Mouse (Mus musculus): Measurements from ENCODE around the gene Dlx5. TPM values are rescaled to one million over a fixed set of nuclear protein-coding genes. Genes with fewer than 3 reads are reported as not detected.

The Dlx5 gene
- total RNA-seq (2014; rRNA removed) (0.49 and 0.76 TPM in 2 replicates), polyA plus RNA-seq (2015; fragmentation: Nextera tagmentation; extraction: Ambion mirVana) (3.3 and 6.7 TPM in 2 replicates)

DNA sequence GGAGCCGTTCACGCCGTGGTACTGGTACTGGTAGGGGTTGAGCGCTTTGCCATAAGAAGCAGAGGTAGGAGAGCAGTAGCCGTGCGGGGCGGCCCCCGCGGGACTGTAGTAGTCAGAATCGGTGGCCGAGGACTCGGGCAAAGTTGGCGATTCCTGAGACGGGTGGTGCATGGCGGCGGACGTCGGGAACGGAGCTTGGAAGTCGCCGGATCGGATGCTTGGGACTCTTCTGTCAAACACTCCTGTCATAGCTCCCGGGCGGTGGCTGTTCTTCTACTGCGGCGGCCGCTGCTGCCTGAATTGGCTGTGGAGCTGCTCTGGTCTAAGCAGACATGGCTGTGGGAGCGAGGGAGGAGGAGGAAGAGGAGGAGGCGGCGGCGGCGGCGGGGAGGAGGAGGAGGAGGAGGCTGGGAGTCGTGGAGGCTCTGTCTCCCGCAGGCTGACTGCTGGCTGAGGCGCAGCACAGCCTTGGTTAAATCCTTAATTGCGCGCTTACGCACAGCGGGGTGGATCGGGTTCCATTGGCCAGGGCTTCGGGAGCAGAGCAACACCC, at the start of gene Dlx5:
Dlx5 (minus strand) TSS at position 448 of the 553 bp plus-strand sequence.
- peaks cover 64% of the 10 kb centered on the region for H3K27me3 ChIP-seq (ENCODE audit: insufficient read depth, low read length)
- H3K27ac ChIP-seq (ENCODE audit: low read depth, low read length), result no peak within 1 kb of the TSS
- 0 out of 2 replicates have a peak, but pooled peaks cover 6% of the 10 kb centered on the region for H3K4me1 ChIP-seq (ENCODE audit: insufficient read depth, low read length)
- ATAC-seq (ENCODE audit: low FRiP score), result 0 out of 2 replicates have a peak, but pooled peaks have one; percentile 28
- no peak for DNase-seq (ENCODE audit: low spot score)
- no peak within 1 kb of the TSS for H3K9ac ChIP-seq (replicated peaks; ENCODE audit: low read length, poor library complexity, severe bottlenecking)
- H3K9me3 ChIP-seq (ENCODE audit: low read length), result no peaks in the 10 kb centered on the region
- H3K4me2 ChIP-seq (ENCODE audit: low read depth, low read length, poor library complexity, severe bottlenecking), result peak within 1 kb of the TSS; percentile 71
- H3K4me3 ChIP-seq (ENCODE audit: low read depth, low read length), result peak within 1 kb of the TSS; percentile 36
- WGBS, result under 1% methylated on average over 38 of the region's 42 CpGs
- no peaks in the 10 kb centered on the region for H3K36me3 ChIP-seq (ENCODE audit: insufficient read depth, low read length)
- TF ChIP-seq CTCF (IDR thresholded peaks at IDR 0.05), result no peak

DNA sequence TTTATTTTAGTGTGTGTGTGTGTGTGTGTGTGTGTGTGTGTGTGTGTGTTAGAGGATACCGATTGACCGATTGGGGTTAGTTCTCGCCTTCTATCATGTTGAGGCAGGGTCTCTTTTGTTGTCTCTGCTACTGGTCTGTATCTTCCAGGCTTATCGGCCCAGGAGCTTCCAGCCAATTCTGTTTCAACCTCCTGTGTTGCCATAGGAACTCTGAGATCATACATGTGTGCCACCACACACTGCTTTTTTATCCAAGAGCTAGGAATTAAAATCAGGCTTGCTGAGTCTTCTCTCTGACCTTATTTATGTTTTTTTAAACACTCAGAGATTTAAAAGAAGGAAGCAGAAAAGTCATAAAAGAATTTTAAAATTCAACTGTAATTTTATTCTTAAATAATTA, 49.6 kb upstream of the Dlx5 start:
- DNase-seq (ENCODE audit: low spot score), result no peak
- Histone ChIP-seq H3K4me3 (ENCODE audit: low read depth, low read length) (no peak overlapping the region), H3K4me1 (ENCODE audit: insufficient read depth, low read length) (no peaks in the 10 kb centered on the region), H3K27me3 (ENCODE audit: insufficient read depth, low read length) (no peaks in the 10 kb centered on the region), H3K9me3 (ENCODE audit: low read length) (no peaks in the 10 kb centered on the region), H3K4me2 (ENCODE audit: low read depth, low read length, poor library complexity, severe bottlenecking) (no peak overlapping the region), H3K36me3 (ENCODE audit: insufficient read depth, low read length) (no peaks in the 10 kb centered on the region), H3K27ac (ENCODE audit: low read depth, low read length) (no peak overlapping the region), H3K9ac (replicated peaks; ENCODE audit: low read length, poor library complexity, severe bottlenecking) (no peak overlapping the region)
- peak; percentile 27; the same call in 1 of the 2 replicates for ATAC-seq (ENCODE audit: low FRiP score)
- no peak for TF ChIP-seq CTCF (IDR thresholded peaks at IDR 0.05)
- WGBS, result 67% methylated on average over 4 of the region's 4 CpGs

DNA sequence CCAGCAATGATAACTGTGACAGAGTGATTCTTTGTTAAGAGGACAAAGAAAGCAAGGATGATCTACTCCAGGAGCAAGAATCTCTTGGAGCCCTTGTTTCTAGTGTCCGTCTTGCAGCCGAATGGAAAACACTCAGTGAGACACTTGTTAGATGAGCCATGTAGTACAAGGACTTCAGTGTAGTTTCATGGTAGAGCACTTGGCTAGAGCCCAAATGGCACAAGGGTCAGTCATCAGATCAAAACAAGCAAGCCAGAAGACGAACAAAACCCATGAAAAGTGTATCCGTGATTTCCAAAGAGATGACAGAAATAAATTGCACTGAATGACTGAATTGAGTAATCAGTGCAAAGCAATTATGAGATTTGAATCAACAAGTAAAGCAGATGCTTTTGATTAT, 48.9 kb upstream of the Dlx5 start:
- no peaks in the 10 kb centered on the region for H3K9me3 ChIP-seq (ENCODE audit: low read length)
- DNase-seq (ENCODE audit: low spot score) (no peak), ATAC-seq (ENCODE audit: low FRiP score) (no peak)
- H3K4me1 ChIP-seq (ENCODE audit: insufficient read depth, low read length), result no peaks in the 10 kb centered on the region
- TF ChIP-seq CTCF (IDR thresholded peaks at IDR 0.05), result no peak
- H3K27me3 ChIP-seq (ENCODE audit: insufficient read depth, low read length), result no peaks in the 10 kb centered on the region
- H3K4me3 ChIP-seq (ENCODE audit: low read depth, low read length), result no peak overlapping the region
- H3K36me3 ChIP-seq (ENCODE audit: insufficient read depth, low read length), result no peaks in the 10 kb centered on the region
- H3K9ac ChIP-seq (replicated peaks; ENCODE audit: low read length, poor library complexity, severe bottlenecking), result no peak overlapping the region
- no peak overlapping the region for H3K4me2 ChIP-seq (ENCODE audit: low read depth, low read length, poor library complexity, severe bottlenecking)
- no peak overlapping the region for H3K27ac ChIP-seq (ENCODE audit: low read depth, low read length)
- 87% methylated on average over 4 of the region's 4 CpGs for WGBS

DNA sequence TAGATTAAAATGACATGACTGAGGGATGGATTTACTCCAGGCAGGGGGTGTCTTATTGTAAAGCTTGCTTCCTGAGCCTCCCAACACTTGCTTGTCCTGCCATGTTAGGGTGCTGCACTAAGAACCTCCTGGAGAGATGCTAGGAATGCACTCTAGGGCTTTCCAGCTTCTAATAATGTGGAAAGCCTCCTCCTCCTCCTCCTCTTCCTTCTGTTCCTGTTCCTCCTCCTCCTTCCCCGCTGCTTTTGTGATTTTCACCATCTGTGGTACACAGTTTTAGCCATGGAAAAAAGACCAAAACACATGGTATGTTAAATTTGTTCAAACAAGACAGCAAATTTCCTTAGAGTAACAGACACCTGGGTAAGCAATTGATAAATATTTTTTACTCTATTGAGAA, 43.4 kb upstream of the Dlx5 start:
- H3K27me3 ChIP-seq (ENCODE audit: insufficient read depth, low read length), result no peaks in the 10 kb centered on the region
- TF ChIP-seq CTCF (IDR thresholded peaks at IDR 0.05), result no peak
- no peak overlapping the region for H3K4me2 ChIP-seq (ENCODE audit: low read depth, low read length, poor library complexity, severe bottlenecking)
- DNase-seq (ENCODE audit: low spot score) (no peak), ATAC-seq (ENCODE audit: low FRiP score) (no peak)
- no peak overlapping the region for H3K27ac ChIP-seq (ENCODE audit: low read depth, low read length)
- no peak overlapping the region for H3K9ac ChIP-seq (replicated peaks; ENCODE audit: low read length, poor library complexity, severe bottlenecking)
- H3K4me3 ChIP-seq (ENCODE audit: low read depth, low read length), result no peak overlapping the region
- 36% methylated on average over 1 of the region's 1 CpGs for WGBS
- H3K9me3 ChIP-seq (ENCODE audit: low read length), result no peaks in the 10 kb centered on the region
- H3K4me1 ChIP-seq (ENCODE audit: insufficient read depth, low read length), result no peaks in the 10 kb centered on the region
- no peaks in the 10 kb centered on the region for H3K36me3 ChIP-seq (ENCODE audit: insufficient read depth, low read length)

DNA sequence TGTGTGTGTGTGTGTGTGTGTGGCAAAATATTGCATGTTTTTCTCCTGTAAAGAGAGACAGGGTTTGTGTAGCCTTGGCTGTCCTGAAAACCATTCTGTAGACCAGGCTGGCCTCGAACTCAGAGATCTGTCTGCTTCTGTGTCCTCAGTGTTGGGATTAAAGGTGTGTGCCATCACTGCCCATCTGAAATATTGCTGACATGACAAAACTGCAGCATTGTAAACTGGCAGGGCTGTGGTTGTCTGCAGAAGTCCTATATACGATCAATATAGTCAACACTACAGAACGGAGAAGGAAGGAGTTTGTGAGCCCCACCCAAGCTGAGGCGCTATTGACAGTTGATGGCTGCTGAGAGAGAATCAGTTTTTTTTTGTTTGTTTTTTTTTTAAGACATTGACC, 35.4 kb upstream of the Dlx5 start:
- Histone ChIP-seq H3K9me3 (ENCODE audit: low read length) (no peaks in the 10 kb centered on the region), H3K4me1 (ENCODE audit: insufficient read depth, low read length) (no peaks in the 10 kb centered on the region), H3K27me3 (ENCODE audit: insufficient read depth, low read length) (no peaks in the 10 kb centered on the region), H3K4me2 (ENCODE audit: low read depth, low read length, poor library complexity, severe bottlenecking) (no peak overlapping the region), H3K9ac (replicated peaks; ENCODE audit: low read length, poor library complexity, severe bottlenecking) (no peak overlapping the region), H3K27ac (ENCODE audit: low read depth, low read length) (no peak overlapping the region), H3K36me3 (ENCODE audit: insufficient read depth, low read length) (no peaks in the 10 kb centered on the region), H3K4me3 (ENCODE audit: low read depth, low read length) (no peak overlapping the region)
- ATAC-seq (ENCODE audit: low FRiP score) (no peak), DNase-seq (ENCODE audit: low spot score) (no peak)
- WGBS, result 92% methylated on average over 4 of the region's 4 CpGs
- TF ChIP-seq CTCF (IDR thresholded peaks at IDR 0.05), result no peak

DNA sequence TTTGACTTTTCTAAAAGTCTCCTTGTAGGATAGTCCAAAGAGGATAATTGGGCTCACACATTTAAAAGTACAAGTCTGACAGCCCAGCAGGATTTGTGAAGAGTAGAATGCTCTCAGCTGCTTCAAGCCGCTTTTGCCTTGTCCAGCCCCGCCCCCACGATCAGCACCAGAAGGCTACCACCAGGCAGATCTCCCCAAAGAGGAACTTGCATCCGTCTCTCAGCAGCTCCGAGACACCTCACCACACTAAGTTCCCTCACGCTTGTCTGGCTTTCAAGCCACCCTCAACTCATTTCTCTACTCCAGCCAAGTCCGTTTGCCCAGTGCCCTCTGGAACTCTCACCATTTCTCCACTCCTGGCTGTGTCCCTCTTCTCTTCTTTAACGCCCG, 33.6 kb upstream of the Dlx5 start:
- Histone ChIP-seq H3K27ac (ENCODE audit: low read depth, low read length) (no peak overlapping the region), H3K4me2 (ENCODE audit: low read depth, low read length, poor library complexity, severe bottlenecking) (no peak overlapping the region), H3K9me3 (ENCODE audit: low read length) (no peaks in the 10 kb centered on the region), H3K36me3 (ENCODE audit: insufficient read depth, low read length) (no peaks in the 10 kb centered on the region), H3K4me1 (ENCODE audit: insufficient read depth, low read length) (no peaks in the 10 kb centered on the region), H3K9ac (replicated peaks; ENCODE audit: low read length, poor library complexity, severe bottlenecking) (no peak overlapping the region), H3K4me3 (ENCODE audit: low read depth, low read length) (no peak overlapping the region), H3K27me3 (ENCODE audit: insufficient read depth, low read length) (no peaks in the 10 kb centered on the region)
- DNase-seq (ENCODE audit: low spot score), result no peak
- no peak for TF ChIP-seq CTCF (IDR thresholded peaks at IDR 0.05)
- WGBS, result 56% methylated on average over 9 of the region's 9 CpGs
- ATAC-seq (ENCODE audit: low FRiP score), result no peak

All from midbrain, postnatal 0 days (tissue).